Mouse (Mus musculus) central nervous system, embryonic 11.5 days (tissue): ENCODE data around the gene Ddx3y. TPM values are rescaled to one million over a fixed set of nuclear protein-coding genes. Genes with fewer than 3 reads are reported as not detected.

Source experiments
- polyA plus RNA-seq: library from polyadenylated mRNA; depleted of rRNA; stranded (reverse); fragments of >200 nt; gene quantifications from 2 replicates; pipeline ENCODE4 v1.2.3, GENCODE M21; 2012; rRNA removed

Gene Ddx3y
- 8.0 and 11.6 TPM in 2 replicates for polyA plus RNA-seq

DNA sequence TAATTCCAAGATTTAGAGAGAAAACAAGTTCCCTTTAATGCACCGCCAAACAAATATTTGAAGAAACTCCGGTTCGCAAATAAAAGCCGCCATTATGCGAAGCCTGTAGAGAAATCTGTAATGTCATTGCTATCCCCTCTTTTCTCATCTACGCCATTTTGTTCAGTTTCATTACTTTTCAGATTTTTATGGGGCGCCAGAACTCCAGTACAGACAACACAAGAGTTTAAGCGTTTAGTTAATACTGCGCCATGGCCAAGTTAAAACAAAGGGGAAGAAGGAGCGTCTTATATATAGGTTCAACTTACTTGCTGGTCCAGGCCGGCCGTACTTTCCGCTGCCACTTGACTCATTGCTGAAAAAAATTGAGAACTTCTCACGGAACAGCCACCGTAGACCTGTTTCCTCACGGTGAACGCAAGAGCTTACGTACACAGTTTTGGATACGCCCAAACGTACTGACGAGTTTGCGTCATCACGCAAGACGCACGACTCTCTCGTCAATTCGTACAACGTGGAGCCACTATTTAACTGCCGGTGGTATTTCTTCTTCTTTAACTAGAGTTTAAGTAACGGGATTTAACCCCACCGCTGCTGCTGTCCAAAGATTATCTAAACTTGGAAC, at the start of gene Ddx3y:
TSS of gene Ddx3y (minus strand) at position 459 of the 625 bp plus-strand sequence.

DNA sequence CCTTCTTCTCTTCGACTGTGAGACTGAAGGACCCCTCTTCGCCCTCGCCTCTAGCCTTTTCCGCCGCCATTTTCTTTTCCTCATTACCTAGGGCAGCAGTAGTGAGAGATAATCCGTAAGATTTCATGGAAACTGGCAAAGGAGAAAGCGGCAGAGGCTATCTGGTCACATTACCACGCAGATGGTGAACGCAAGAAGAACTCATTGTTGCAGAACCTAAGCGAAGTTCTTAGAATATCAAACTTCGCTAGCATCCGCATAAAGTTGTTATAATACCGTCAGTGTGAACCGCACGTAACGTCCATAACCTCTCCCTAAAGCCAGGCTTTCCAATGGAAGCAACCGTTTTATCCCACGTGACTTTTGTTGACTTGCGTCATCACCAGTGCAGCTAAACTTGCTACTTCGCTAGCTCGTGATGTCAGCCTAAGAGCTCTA, 41.0 kb downstream of the Ddx3y start, which contains the start of gene Uty:
TSS of gene Uty (minus strand) at position 334 of the 438 bp plus-strand sequence.

Other genes with a start within 250 kb of the Ddx3y start
- 3.3 and 8.7 TPM in 2 replicates for gene Uty, start 40.9 kb downstream of the Ddx3y start, polyA plus RNA-seq
- gene Usp9y, start 173.2 kb upstream of the Ddx3y start, polyA plus RNA-seq, result not detected in 2 replicates